Mouse (Mus musculus) C2C12 (cell line): ENCODE measurements around the gene Nfasc. TPM values are rescaled to one million over a fixed set of nuclear protein-coding genes. Genes with fewer than 3 reads are reported as not detected.

Source experiments
- H3K27me3 ChIP-seq: one replicate; pipeline ENCODE4 v1.6.1; 2011; ENCODE audit not compliant: control insufficient read depth, insufficient read depth, insufficient read length
- H3K36me3 ChIP-seq: one replicate; pipeline ENCODE4 v1.6.1; 2011; ENCODE audit not compliant: control insufficient read depth, insufficient read depth
- H3K4me3 ChIP-seq: one replicate; pipeline ENCODE4 v1.5.1; 2011; ENCODE audit warnings: mild to moderate bottlenecking, control low read depth; ENCODE audit not compliant: poor library complexity, insufficient read depth, severe bottlenecking
- H3K79me2 ChIP-seq: one replicate; pipeline ENCODE4 v1.6.1; 2011; ENCODE audit not compliant: control insufficient read depth, insufficient read depth
- H3K79me3 ChIP-seq: one replicate; pipeline ENCODE4 v1.6.1; 2011; ENCODE audit warnings: low read depth, control low read depth
- H3ac ChIP-seq: one replicate; pipeline ENCODE3; 2011; ENCODE audit warnings: low read depth; ENCODE audit not compliant: control insufficient read depth, insufficient read length
- CEBPB ChIP-seq: IDR thresholded peaks from one replicate; pipeline ENCODE4 v1.6.1; 2011; ENCODE audit warnings: low read depth, mild to moderate bottlenecking, control low read depth, moderate library complexity
- CTCF ChIP-seq: IDR thresholded peaks from one replicate; pipeline ENCODE4 v1.5.1; 2011; ENCODE audit not compliant: control insufficient read depth, insufficient read depth, insufficient read length
- FOSL1 ChIP-seq: IDR thresholded peaks from one replicate; pipeline ENCODE4 v1.8.0; 2011; ENCODE audit warnings: mild to moderate bottlenecking, low read length; ENCODE audit not compliant: poor library complexity, insufficient read depth, severe bottlenecking
- MAX ChIP-seq: IDR thresholded peaks from one replicate; pipeline ENCODE4 v1.6.1; 2011; ENCODE audit warnings: mild to moderate bottlenecking, control low read depth
- MYOD1 ChIP-seq: IDR thresholded peaks from one replicate; pipeline ENCODE4 v1.6.1; 2011; ENCODE audit warnings: low read depth; ENCODE audit not compliant: control insufficient read depth, insufficient read length
- MYOG ChIP-seq: IDR thresholded peaks from one replicate; pipeline ENCODE4 v1.6.1; 2011; ENCODE audit not compliant: control insufficient read depth, insufficient read length; ENCODE audit errors: extremely low read depth
- USF1 ChIP-seq: IDR thresholded peaks from one replicate; pipeline ENCODE4 v1.6.1; 2011; ENCODE audit warnings: low read depth, mild to moderate bottlenecking, control low read depth, moderate library complexity
- polyA plus RNA-seq: library from polyadenylated mRNA; unstranded; fragments of >200 nt; fragmentation: generic; extraction: Trizol; gene quantifications from one replicate; pipeline ENCODE4 v1.2.1, GENCODE M21; 2012; ENCODE audit warnings: missing spikeins

Gene Nfasc
- polyA plus RNA-seq, 1 experiment, result not detected

DNA sequence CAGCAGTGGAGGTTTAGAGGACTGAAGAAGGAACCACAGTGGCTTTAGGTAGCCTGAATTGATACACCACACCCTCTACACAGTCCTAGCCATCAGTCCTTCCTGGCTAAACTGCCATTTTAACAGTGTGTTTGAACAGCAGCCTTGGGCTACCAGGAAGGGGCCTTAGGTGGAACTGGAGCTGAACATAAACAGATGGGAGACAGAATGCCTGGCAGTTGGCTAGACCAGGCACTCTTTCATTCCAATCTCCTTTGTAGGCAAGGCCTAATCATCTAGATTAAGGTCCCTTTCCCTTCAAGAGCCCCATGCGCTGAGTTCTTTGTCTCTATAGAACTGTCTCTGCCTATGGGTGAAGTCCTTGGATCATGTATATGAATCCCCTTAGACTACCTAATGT, 170.0 kb downstream of the Nfasc start:
- Histone ChIP-seq H3K79me2 (no peaks in the 10 kb centered on the region), H3K36me3 (no peaks in the 10 kb centered on the region), H3ac (no peak overlapping the region), H3K4me3 (no peak overlapping the region), H3K27me3 (peaks cover 90% of the 10 kb centered on the region), H3K79me3 (no peaks in the 10 kb centered on the region)
- TF ChIP-seq MYOD1 (no peak), USF1 (no peak), CEBPB (no peak), MAX (no peak), MYOG (no peak), FOSL1 (no peak), CTCF (no peak)

DNA sequence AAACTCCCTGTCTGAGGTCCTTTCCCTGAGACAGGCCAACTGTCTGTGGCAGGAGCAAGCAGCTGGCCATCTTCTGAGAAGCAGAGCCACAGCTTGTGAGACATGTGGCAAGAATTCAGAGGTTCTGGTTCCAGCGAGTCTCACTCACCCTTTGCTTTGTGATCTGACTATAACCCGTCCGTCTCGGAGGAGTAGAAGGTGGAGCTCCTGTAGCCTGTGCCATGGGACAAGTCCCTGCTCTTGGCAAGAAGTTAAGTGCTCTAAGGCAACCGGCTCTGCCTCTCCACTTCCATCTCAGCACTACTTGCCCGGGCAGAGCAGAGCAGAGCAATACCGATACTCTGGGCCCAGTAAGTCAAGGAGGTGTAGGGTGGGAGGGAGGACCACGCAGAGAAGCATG, 170.7 kb downstream of the Nfasc start:
- H3K4me3 ChIP-seq, result no peak overlapping the region
- TF ChIP-seq CEBPB, result no peak
- H3ac ChIP-seq, result no peak overlapping the region
- H3K27me3 ChIP-seq, result peaks cover 90% of the 10 kb centered on the region
- H3K36me3 ChIP-seq, result no peaks in the 10 kb centered on the region
- H3K79me2 ChIP-seq, result no peaks in the 10 kb centered on the region
- H3K79me3 ChIP-seq, result no peaks in the 10 kb centered on the region

DNA sequence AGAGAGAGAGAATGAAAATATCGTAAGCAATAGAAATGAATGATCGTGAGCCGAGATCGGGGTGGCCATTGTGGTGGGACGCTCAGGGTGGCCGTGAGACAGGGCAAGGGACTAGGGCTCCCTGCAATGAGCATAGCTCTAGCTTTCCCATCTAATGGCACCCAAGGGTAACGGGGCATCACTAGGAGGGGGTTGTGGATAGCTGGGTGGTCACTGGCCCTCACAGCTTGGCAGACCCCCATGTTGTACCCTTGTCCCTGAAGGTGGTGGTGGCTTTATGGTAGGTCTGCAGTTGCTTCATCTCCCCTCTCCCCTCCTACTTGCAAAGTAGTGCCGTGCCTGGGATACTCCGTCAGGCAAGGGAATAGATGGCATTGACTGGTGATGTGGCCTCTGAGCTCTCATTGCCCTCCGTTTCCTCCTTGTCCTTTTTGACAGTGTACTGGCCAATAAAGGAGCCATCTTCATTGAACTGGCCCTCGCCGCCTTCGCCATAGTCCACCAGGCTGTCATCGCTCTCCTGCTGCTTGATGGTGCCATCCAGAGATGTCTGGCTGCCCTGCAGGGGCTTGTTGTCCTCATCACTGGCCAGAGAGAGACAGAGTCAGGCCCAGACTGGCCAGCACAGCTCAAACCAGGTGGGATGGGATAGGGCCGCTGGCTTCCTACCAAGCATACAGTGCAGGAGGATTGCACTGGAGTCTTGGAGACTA, 171.4 kb downstream of the Nfasc start:
- Histone ChIP-seq H3K27me3 (peaks cover 90% of the 10 kb centered on the region), H3K36me3 (no peaks in the 10 kb centered on the region)

DNA sequence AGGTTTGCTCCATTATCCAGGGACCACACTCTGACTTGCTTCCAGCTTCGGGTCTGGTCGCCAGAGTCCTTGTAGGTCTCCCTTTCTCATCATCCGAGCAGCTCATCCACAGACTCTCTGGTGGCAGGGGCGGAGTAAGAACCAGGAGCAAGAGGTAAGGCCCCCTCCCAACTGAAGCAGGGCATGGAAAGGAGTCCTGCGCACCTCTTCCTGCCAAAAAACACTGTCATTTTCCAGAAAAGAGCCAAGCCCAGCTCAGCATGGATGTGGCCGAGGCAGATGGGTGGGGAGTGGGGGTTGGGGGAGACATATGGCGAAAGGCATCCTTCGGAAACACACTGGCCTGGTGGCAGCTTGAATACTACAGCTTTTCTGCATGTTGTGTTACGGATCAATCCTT, 172.1 kb downstream of the Nfasc start:
- Histone ChIP-seq H3K36me3 (no peaks in the 10 kb centered on the region), H3K79me3 (no peaks in the 10 kb centered on the region), H3K4me3 (no peak overlapping the region), H3ac (no peak overlapping the region), H3K27me3 (peaks cover 92% of the 10 kb centered on the region), H3K79me2 (no peaks in the 10 kb centered on the region)
- TF ChIP-seq MYOD1, result no peak

More for the DNA sequence above, 171.4 kb downstream of the Nfasc start:
- TF ChIP-seq MAX (no peak), MYOG (no peak)
- H3ac ChIP-seq, result no peak overlapping the region
- H3K79me3 ChIP-seq, result no peaks in the 10 kb centered on the region
- H3K4me3 ChIP-seq, result no peak overlapping the region
- H3K79me2 ChIP-seq, result no peaks in the 10 kb centered on the region

DNA sequence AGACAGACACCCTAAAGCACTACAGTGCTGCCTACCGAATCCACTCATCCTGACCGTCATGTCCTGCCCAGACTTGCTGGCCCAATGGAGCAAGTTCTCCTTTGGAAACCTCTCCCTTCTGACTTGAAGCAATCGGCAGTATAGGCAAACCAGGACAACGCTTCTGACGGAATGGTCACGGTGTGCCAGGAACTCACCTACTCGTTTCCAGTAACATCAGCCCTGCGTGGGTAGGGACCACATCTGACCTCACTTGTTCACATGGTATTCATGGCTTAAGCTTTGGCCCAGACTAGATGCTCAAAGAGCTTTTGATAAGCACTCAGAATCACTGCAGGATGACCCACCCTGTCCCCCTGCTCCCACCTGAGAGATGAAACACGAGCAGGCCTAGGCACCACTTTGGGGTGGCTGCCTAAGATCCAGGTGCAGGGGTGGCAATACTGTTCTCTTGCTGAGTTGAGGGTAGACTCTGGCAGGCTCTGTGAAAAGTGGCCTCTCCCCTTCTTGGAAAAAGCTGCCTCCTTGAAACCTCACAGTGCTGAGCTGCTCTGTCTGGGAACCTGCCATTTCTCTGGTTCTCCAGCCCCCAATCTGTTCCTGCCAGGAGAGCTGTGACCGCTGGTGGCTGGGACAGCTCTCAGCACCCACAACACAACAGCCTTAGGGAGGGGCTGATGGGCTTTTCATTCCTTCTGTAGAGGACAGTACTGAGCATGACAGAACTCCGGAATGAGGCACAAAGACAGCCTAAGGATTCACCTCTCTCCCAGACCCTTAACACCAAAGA, 174.1 kb downstream of the Nfasc start:
- no peaks in the 10 kb centered on the region for H3K79me2 ChIP-seq
- no peaks in the 10 kb centered on the region for H3K36me3 ChIP-seq
- H3K79me3 ChIP-seq, result no peaks in the 10 kb centered on the region
- H3K4me3 ChIP-seq, result no peak overlapping the region
- no peak for TF ChIP-seq FOSL1
- no peak for TF ChIP-seq CEBPB
- no peak for TF ChIP-seq MYOD1
- no peak for TF ChIP-seq CTCF
- TF ChIP-seq MYOG, result no peak
- no peak for TF ChIP-seq USF1
- no peak for TF ChIP-seq MAX
- H3ac ChIP-seq, result no peak overlapping the region
- H3K27me3 ChIP-seq, result peaks cover 80% of the 10 kb centered on the region

DNA sequence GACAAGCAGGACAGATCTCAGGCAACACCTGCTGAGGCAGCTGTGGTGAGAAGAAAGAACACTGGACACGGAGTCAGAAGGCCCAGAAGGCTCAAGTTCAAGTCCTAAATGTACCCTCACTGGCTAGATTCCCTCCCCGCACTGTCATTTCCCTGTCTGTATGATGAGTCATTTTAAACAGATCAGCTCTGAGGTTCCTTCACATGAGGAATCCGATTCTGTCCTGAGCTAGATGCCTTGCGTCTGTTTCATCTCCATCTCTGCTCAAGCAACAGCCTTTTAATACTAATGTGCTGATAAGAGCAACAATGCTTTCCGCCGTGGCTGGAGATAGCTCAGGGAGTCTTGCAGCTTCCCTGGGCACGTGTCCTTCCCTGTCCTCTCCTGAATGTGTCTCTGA, 175.8 kb downstream of the Nfasc start:
- Histone ChIP-seq H3K79me2 (no peaks in the 10 kb centered on the region), H3K27me3 (peaks cover 80% of the 10 kb centered on the region), H3K36me3 (no peaks in the 10 kb centered on the region), H3K4me3 (no peak overlapping the region), H3ac (no peak overlapping the region), H3K79me3 (no peaks in the 10 kb centered on the region)
- no peak for TF ChIP-seq CEBPB
- no peak for TF ChIP-seq MAX
- no peak for TF ChIP-seq MYOG
- no peak for TF ChIP-seq USF1
- no peak for TF ChIP-seq CTCF
- no peak for TF ChIP-seq FOSL1
- no peak for TF ChIP-seq MYOD1
